Mouse (Mus musculus) heart, postnatal 0 days (tissue): ENCODE measurements around the gene Bicd1.
"Not testable (repeated sequence)": the region's sequence is repeated elsewhere in the genome, so short reads cannot be mapped to it uniquely, and the experiment has no call there.

ENCODE experiments used
- CTCF ChIP-seq: IDR thresholded peaks from 2 replicates; pipeline ENCODE4 v1.5.1; 2016; ENCODE audit warnings: antibody characterized with exemption, control low read depth, low read depth
- EP300 ChIP-seq: IDR thresholded peaks from 2 replicates; pipeline ENCODE4 v1.6.1; 2016; ENCODE audit warnings: antibody characterized with exemption, low read depth

DNA sequence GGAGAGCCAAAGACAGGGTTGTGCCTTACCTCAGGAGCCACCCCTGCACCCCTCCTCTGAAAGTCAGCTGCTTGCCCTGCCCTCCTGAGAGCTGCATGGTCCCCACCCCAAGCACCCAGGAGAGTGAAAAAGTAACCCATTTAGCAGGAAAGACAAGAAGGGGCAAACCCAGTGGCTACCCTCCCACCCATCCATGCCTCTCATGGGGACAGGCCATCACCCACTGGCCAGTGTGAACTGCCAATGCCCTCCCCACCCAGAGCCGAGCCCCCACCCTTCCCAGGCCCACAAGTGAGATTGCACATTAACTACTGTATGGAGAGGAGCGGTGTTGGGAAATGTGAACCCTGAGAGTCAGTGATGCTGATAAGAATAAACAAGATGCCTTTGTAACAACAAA, 42.7 kb upstream of the Bicd1 start:
- not testable (repeated sequence) for TF ChIP-seq CTCF, EP300
